Mouse (Mus musculus): Measurements from ENCODE around the gene Rbm4b.

DNA sequence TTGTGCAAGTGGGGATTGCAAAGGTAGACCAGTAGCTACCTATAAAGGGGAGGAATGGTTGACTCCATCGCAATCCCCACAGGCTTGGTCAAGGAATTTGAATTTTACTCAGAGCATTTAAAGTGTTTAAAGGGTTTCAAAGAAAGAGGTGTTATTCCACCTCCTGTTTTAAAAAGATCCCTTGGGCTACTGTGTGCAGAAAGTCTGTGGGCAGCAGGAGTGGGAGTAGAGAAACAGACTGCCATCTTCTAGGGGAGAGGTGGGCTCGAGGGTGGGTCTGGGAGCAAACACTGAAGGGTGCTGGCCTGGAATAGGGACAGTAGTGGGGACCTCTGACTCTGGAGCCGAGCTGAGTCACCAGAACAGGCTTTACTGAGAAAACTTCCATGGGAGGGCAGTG, 23.2 kb upstream of the Rbm4b start:
- TF ChIP-seq CTCF (IDR thresholded peaks at IDR 0.05; ENCODE audit: insufficient read depth, low read length), result no peak
- TF ChIP-seq POLR2A (IDR thresholded peaks at IDR 0.05; ENCODE audit: borderline replicate concordance, extremely low read depth, low read depth, low read length), result no peak
